Mouse (Mus musculus) v-Abl transformed pro-B cells (cell line): ENCODE results near the gene Mocs1.

Source experiments
- in situ Hi-C, 2 experiments: fragments of 400-800 bp; cut with MboI; formaldehyde crosslinking; loops; one replicate each; pipeline ENCODE4 v1.15.1; 2025; ENCODE audit not compliant: unreplicated experiment in 2 of 2

Mocs1 gene

DNA sequence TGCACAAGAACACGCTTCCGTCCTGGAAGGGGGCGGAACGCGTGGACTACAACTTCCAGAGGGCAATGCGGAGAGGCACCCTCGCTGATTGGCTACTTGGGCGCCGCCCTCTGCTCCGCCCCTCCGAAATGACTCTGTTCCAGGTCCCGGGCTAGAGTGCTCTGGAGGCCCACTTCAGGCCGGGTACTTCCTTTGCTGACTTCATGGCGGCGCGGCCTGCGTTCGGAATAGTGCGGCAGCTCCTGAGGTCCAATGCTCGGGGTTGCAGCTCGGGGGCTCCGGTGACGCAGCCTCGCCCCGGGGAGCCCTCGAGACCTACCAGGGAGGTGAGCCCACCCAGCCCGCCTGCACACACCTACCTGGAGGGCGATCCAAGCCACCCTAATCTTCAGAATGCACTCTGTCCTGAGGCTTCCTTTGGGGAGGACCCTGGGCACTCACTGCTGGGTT lies at the start of gene Mocs1:
TSS of gene Mocs1 (plus strand) at position 124 of the 450 bp plus-strand sequence.
- in situ Hi-C loops: loop anchor here in 1 of 2 experiments (10.0 kb wide), 1 partner anchor 1313 kb away; no protein-coding TSS in a partner anchor

GRCm38 (mm10) chr17:49379645-49380044 lies 48.5 kb upstream of the Mocs1 start:
- in situ Hi-C loops: loop anchor here in 1 of 2 experiments (25.0 kb wide), 1 partner anchor 1567 kb away; no protein-coding TSS in a partner anchor

GRCm38 (mm10) chr17:49384217-49384943 lies 43.8 kb upstream of the Mocs1 start:
- in situ Hi-C loops: loop anchor here in 1 of 2 experiments (25.0 kb wide), 1 partner anchor 1572 kb away; no protein-coding TSS in a partner anchor

DNA sequence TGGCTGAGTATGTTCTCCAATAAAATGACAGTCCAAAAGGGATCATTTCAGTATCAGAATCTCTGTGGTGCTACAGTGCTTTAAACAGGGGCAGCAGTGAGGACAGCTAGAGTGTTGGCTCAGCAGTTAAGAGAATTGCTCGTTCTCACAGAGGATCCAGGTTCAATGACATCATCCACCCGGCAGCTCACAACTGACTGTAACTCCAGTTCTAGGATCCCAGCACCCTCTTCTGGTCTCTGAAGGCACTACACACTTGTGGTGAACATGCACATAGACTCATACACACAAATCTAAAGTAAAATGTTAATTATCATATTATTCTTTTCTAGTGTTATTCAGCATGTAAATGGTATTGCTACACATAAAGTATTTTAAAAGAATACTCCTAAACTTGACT lies 40.4 kb upstream of the Mocs1 start:
- in situ Hi-C loops: loop anchor here in 1 of 2 experiments (25.0 kb wide), 1 partner anchor 1575 kb away; no protein-coding TSS in a partner anchor

GRCm38 (mm10) chr17:49392751-49393150 lies 35.4 kb upstream of the Mocs1 start:
- in situ Hi-C loops: loop anchor here (5.0 to 25.0 kb wide), 3 partner anchors 122 to 1580 kb away; no protein-coding TSS in a partner anchor

DNA sequence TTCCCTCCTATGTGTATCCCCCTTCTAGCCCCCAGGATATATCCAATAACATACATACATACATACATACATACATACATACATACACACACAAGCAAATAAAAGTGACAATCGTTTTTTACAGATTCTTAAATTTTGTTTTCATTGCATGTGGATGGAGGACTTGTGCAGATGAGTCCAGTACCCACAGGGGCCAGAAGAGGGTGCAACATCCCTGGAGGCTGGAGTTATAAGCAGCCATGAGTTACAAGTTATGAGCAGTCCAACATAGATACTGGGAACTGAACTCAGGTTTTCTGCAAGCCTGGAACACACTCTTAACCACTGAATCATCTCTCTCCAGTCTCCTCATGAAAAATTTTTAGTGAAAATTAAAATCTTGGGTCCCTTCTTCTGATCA lies 33.3 kb upstream of the Mocs1 start:
- in situ Hi-C loops: loop anchor here (5.0 to 25.0 kb wide), 3 partner anchors 120 to 1583 kb away; no protein-coding TSS in a partner anchor

DNA sequence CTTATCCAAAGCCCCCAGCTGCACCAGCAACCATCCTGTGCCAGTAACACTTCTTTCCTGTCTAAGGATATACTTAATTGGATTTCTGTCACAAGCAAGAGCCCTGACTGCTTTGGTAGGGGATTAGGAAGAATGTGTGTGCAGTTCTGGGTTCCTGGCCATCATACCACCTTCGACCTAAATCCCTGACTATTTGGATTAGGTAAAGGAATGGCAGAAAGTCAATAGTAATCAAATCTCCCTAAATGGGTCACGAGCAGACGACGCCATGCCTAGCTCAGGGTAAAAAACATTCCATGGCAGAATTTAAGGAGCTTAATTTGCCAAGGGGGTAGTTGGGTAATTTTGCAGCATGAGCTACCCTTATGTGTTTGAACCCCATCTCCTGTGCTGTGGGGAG lies 28.6 kb upstream of the Mocs1 start:
- in situ Hi-C loops: loop anchor here (10.0 to 25.0 kb wide), 9 partner anchors 115 to 1587 kb away; partner anchors contain the start of genes Rftn1 (in 2 of the 2), Oard1 (in 1 of the 2) and Treml2 (in 1 of the 2)

- in situ Hi-C loops: loop anchor here (10.0 to 25.0 kb wide), 7 partner anchors 787 to 1463 kb away; partner anchors contain the start of genes Rftn1 (in 2 of the 2), Oard1 (in 1 of the 2) and Treml2 (in 1 of the 2)
Observed at GRCm38 (mm10) chr17:49400130-49400529, 28.0 kb upstream of the Mocs1 start.

- in situ Hi-C loops: loop anchor here (10.0 to 25.0 kb wide), 7 partner anchors 784 to 1466 kb away; partner anchors contain the start of genes Rftn1 (in 2 of the 2), Oard1 (in 1 of the 2) and Treml2 (in 1 of the 2)
Observed at GRCm38 (mm10) chr17:49403151-49403550, 25.0 kb upstream of the Mocs1 start.

GRCm38 (mm10) chr17:49405927-49406326 lies 22.2 kb upstream of the Mocs1 start:
- in situ Hi-C loops: loop anchor here (5.0 to 25.0 kb wide), 8 partner anchors 781 to 1469 kb away; partner anchors contain the start of genes Oard1 (in 2 of the 2), Rftn1 (in 2 of the 2) and Treml2 (in 1 of the 2)

DNA sequence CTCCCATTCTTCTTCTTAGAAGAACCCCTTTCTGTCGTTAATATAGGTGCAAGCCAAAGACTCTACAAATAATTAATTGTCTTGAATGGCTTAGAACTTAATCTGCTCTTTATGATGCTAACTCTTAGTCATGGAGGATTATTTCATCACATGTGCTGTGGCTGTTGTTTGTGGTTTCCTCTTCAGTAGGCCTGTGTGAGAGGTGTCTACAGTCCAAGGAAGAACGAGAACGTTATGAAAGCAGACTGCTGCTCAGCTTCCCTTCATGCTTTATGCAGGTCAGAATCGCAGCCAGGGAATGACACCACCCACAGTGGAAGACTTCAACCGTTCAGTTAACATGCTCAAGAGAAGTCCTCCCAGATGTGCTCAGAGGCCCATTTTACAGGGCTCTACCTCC lies 15.2 kb upstream of the Mocs1 start:
- in situ Hi-C loops: loop anchor here (25.0 kb wide), 5 partner anchors 774 to 1476 kb away; partner anchors contain the start of genes Rftn1 (in 2 of the 2) and Treml2 (in 1 of the 2)

- in situ Hi-C loops: loop anchor here (25.0 kb wide), 5 partner anchors 774 to 1476 kb away; partner anchors contain the start of genes Rftn1 (in 2 of the 2) and Treml2 (in 1 of the 2)
Observed at GRCm38 (mm10) chr17:49413554-49413953, 14.6 kb upstream of the Mocs1 start.

DNA sequence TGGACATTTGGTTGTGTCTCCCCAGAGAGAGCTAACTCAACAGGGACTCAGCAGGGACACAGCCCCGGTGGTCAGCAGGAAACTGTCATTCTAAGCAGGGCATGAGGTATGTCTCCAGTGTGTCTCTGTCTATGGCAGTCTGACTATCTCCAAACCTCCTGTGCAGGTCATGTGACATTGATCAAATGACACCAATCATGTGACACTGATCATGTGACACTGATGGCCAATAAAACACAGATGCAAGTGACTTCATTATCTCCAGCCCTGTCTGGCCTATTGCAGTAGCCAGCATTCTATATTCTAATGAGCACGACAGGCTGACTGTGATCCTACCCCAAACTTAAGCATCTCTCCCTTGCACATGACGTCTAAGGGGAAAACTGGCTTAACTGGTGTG lies 11.9 kb upstream of the Mocs1 start:
- in situ Hi-C loops: loop anchor here (25.0 kb wide), 5 partner anchors 771 to 1479 kb away; partner anchors contain the start of genes Rftn1 (in 2 of the 2) and Treml2 (in 1 of the 2)

GRCm38 (mm10) chr17:49419813-49420212 lies 8.3 kb upstream of the Mocs1 start:
- in situ Hi-C loops: loop anchor here (10.0 to 25.0 kb wide), 6 partner anchors 767 to 1483 kb away; partner anchors contain the start of genes Rftn1 (in 2 of the 2) and Treml2 (in 1 of the 2)

DNA sequence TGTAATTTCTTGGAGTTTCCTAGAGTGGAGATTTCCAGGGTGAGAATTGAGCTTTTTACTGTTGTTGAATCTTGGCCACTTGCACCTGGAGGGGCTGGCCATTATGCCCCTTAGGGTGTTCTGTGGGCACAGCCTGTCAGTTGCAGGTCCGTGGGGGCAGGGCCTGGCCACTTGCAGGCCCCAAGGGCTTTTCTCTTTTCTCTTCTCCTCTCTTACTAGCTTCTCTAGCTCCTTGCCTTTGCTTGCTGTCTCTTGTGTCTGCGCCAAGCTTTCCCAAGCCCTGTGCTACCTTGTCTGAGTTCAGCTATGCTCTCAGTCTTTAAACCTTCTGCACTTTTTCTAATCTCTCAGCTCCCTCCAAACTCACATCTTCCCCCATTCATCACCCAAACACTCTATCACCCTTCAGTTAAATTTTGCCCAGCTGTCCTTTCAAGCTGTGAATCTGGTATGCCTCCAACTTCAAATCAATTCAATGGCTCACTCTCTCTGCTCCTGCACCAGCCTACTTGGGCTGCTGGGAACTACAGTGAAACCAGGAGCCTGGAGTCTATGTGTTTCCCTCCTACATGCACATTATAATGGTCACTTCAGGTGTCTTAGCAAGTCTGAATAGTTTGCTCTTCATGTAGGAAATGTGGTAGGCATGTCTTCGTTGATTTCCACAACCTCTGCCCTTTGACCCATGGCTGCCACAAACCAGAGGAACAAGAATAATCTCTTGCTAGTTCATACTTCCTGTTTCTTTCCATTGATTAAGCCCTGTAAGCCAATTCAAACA lies 5.7 kb upstream of the Mocs1 start:
- in situ Hi-C loops: loop anchor here (10.0 to 25.0 kb wide), 6 partner anchors 765 to 1485 kb away; partner anchors contain the start of genes Rftn1 (in 2 of the 2) and Treml2 (in 1 of the 2)

DNA sequence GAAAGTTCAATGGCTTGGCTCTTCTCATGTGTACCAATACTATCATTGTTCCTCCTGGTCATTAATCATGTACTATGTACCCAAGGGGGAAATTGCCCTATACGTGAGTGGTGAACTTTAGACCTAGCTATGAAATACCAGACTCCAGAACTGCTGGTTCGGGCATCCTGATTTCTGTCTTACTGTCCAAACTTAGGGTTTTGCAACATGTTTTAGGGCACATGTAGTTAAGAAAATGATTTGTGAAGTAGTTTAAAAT lies 5.2 kb upstream of the Mocs1 start:
- in situ Hi-C loops: loop anchor here (10.0 to 25.0 kb wide), 6 partner anchors 764 to 1486 kb away; partner anchors contain the start of genes Rftn1 (in 2 of the 2) and Treml2 (in 1 of the 2)

- in situ Hi-C loops: loop anchor here (10.0 to 25.0 kb wide), 6 partner anchors 763 to 1487 kb away; partner anchors contain the start of genes Rftn1 (in 2 of the 2) and Treml2 (in 1 of the 2)
Observed at GRCm38 (mm10) chr17:49423872-49424271, 4.3 kb upstream of the Mocs1 start.

DNA sequence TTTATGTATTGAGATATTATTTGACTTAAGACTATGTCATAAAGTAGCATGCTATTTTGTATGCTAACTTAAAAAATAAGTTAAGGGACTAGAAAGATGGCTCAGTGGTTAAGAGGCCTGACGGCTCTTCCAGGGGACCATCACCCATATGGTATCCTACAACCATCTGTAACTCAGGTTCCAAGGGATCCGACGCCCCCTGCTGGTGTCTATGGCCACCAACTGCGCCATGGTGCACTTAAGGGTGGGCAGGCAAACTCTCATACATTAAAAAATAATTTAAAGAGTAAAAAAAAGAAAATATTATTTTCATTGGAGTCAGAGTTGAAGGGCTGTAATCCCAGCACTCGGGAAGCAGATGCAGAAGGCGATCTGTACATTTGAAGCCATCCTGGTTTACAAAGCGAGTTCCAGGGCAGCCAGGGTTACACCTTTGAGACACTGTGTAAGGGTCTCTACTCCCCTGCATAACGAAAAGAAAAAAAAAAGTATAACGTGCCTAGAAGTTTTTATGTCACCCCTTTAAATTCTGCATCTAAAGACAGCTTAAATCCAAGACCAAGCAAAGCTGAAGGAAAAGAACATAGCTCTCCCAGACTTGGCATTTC lies 427 bp upstream of the Mocs1 start:
- in situ Hi-C loops: loop anchor here in 1 of 2 experiments (10.0 kb wide), 1 partner anchor 1313 kb away; no protein-coding TSS in a partner anchor

- in situ Hi-C loops: loop anchor here in 1 of 2 experiments (10.0 kb wide), 1 partner anchor 1314 kb away; no protein-coding TSS in a partner anchor
Observed at GRCm38 (mm10) chr17:49428751-49429415, 721 bp downstream of the Mocs1 start.
